Mouse (Mus musculus) heart, adult 2 months (tissue): Measurements from ENCODE around the gene Gmppb.

ENCODE experiments used
- CTCF ChIP-seq: fragments of 200-600 bp; IDR thresholded peaks from 2 replicates; pipeline ENCODE4 v1.8.1; 2022; ENCODE audit warnings: antibody characterized with exemption, mild to moderate bottlenecking, moderate library complexity
- EP300 ChIP-seq: fragments of 200-500 bp; IDR thresholded peaks from 2 replicates; pipeline ENCODE4 v1.6.1; 2011; ENCODE audit warnings: low read depth, low read length, control low read depth; ENCODE audit not compliant: insufficient read depth

DNA sequence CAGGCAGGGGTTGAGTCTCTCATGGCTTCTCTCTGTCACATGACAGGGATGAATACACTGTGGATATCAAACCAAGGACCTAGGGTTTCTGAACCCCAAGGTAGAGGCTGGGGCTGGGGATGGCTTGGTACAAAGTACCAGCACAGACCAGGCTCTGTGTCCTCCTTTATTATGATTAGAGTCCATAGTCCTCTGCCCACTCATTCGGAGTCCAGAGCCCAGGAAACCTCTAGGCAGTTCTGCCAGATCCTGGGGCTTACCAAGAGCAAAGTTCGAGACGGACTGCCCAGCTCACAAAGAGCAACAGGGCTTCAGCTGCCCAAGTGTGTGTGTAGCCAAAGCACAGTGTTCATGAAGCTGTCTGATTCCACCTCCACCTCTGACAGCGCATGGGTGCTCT, 36.2 kb downstream of the Gmppb start:
- TF ChIP-seq EP300 (no peak), CTCF (no peak)
